Mouse (Mus musculus) brain, embryonic 18.5 days (tissue): ENCODE data around the gene Ttc23.

Experiments used
- DNase-seq: peaks from one replicate; pipeline ENCODE4 v3.0.0-alpha.2; 2012; ENCODE audit warnings: low read depth, low spot score

The Ttc23 gene

GRCm38 (mm10) chr7:67740796-67741195 lies 93.6 kb downstream of the Ttc23 start:
- DNase-seq: no peak

- DNase-seq: no peak
These were observed 94.5 kb downstream of the Ttc23 start for GRCm38 (mm10) chr7:67741706-67742105.

- no peak for DNase-seq
These were observed 100.6 kb downstream of the Ttc23 start for GRCm38 (mm10) chr7:67747731-67748305.

GRCm38 (mm10) chr7:67749441-67750239 lies 102.4 kb downstream of the Ttc23 start:
- no peak for DNase-seq

GRCm38 (mm10) chr7:67754606-67755005 lies 107.4 kb downstream of the Ttc23 start:
- no peak for DNase-seq

- DNase-seq: no peak
These were observed 108.2 kb downstream of the Ttc23 start for GRCm38 (mm10) chr7:67755366-67755765.

- no peak for DNase-seq
These were observed 109.4 kb downstream of the Ttc23 start for GRCm38 (mm10) chr7:67756636-67757035.

GRCm38 (mm10) chr7:67758506-67758857 lies 111.3 kb downstream of the Ttc23 start:
- DNase-seq: no peak

- peak; percentile 42 for DNase-seq
These were observed 111.8 kb downstream of the Ttc23 start for GRCm38 (mm10) chr7:67758858-67759628.

GRCm38 (mm10) chr7:67759629-67759995 lies 112.4 kb downstream of the Ttc23 start, which contains the start of gene Synm:
Gene Synm (minus strand): TSS chr7:67759742.
- DNase-seq: no peak

GRCm38 (mm10) chr7:67763625-67764024 lies 116.4 kb downstream of the Ttc23 start:
- DNase-seq: no peak

- no peak for DNase-seq
These were observed 120.9 kb downstream of the Ttc23 start for GRCm38 (mm10) chr7:67768125-67768524.

- no peak for DNase-seq
These were observed 122.3 kb downstream of the Ttc23 start for GRCm38 (mm10) chr7:67769487-67769886.

- DNase-seq: no peak
These were observed 125.0 kb downstream of the Ttc23 start for GRCm38 (mm10) chr7:67772231-67772630.

- DNase-seq: no peak
These were observed 128.4 kb downstream of the Ttc23 start for GRCm38 (mm10) chr7:67775623-67776022.

GRCm38 (mm10) chr7:67776636-67777305 lies 129.6 kb downstream of the Ttc23 start:
- DNase-seq: no peak

GRCm38 (mm10) chr7:67787861-67788260 lies 140.7 kb downstream of the Ttc23 start:
- DNase-seq: no peak

- peak; percentile 39 for DNase-seq
These were observed 141.5 kb downstream of the Ttc23 start for GRCm38 (mm10) chr7:67788713-67789112.

GRCm38 (mm10) chr7:67791256-67791655 lies 144.0 kb downstream of the Ttc23 start:
- no peak for DNase-seq

GRCm38 (mm10) chr7:67793449-67793848 lies 146.2 kb downstream of the Ttc23 start:
- no peak for DNase-seq

- DNase-seq: no peak
These were observed 149.9 kb downstream of the Ttc23 start for GRCm38 (mm10) chr7:67797065-67797464.

- DNase-seq: no peak
These were observed 151.3 kb downstream of the Ttc23 start for GRCm38 (mm10) chr7:67798476-67798875.
